ENCODE assay signal across 8 mouse cellular contexts in the genomic region with DNA sequence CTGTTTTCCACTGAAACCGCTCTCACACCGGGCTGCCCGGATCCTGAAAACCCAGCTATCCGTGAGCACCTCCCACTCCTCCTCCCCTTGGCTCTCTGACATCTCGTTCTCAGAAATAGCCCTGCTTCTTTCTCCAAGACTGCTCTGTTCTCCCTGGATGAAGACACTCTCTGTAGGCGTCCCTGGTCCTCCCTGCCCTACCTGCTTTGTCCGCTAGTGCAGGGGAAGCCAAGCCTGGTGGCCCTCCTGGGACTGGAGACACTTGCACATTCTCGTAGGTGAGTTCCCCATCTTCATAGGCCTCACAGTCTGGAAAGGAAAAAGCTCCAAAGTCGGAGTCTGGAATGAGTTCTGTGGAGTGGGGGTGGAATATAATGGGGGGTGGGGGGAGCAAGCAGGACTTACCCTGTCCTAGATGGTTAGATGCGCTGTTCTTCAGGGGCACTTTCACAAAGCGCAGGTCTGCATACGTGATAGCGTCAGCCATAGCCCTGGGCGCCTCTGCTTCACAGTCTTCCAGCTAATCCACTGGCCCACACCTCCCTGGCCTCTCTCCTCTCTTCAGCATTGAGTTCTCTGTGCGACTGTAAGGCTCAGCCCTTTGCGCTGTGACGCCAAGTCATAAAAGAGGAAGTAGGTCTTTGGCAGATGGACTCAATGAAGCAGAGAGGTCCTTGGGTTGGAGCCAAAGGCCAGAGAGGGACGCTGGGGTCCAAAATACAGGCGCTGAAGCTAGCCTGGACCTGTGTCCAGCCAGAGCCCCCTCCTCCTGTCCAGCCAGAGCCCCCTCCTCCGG. TPM values are rescaled to one million over a fixed set of nuclear protein-coding genes. Genes with fewer than 3 reads are reported as not detected.
DNase-seq lines count a peak whose midpoint lies in the region; ATAC-seq and TF ChIP-seq lines count a peak whose summit lies in the region.

Cd72 (minus strand) TSS at position 588 of the 796 bp plus-strand sequence.

- H3K27ac ChIP-seq in forebrain, postnatal 0 days (ENCODE audit: low read depth, low read length) = no peak within 1 kb of the TSS
- no peak within 1 kb of the TSS for H3K27ac ChIP-seq in neural tube, embryonic 14.5 days (ENCODE audit: low read depth, low read length)

- no peak for ATAC-seq in forebrain, postnatal 0 days
- ATAC-seq in neural tube, embryonic 14.5 days (ENCODE audit: low read depth) = no peak

- TF ChIP-seq CTCF in forebrain, postnatal 0 days (IDR thresholded peaks at IDR 0.05; ENCODE audit: low read depth) = no peak

- peak; percentile 93 for DNase-seq in A20 (ENCODE audit: low read depth, low spot score)
- peak; percentile 17 for DNase-seq in CD4-positive helper T cell, adult 2 months (ENCODE audit: low read depth, low spot score)
- DNase-seq in forebrain, postnatal 0 days = no peak
- peak; percentile 21 for DNase-seq in liver
- no peak for DNase-seq in urinary bladder, postnatal 25 days (ENCODE audit: low spot score)
- no peak for DNase-seq in gastrocnemius, adult 8-10 months (ENCODE audit: low spot score in 2 of 2)
- DNase-seq in layer of hippocampus, postnatal 36 days = no peak

- no peak within 1 kb of the TSS for H3K9ac ChIP-seq in forebrain, postnatal 0 days
- 0 out of 2 replicates have a peak within 1 kb of the TSS, but pooled peaks have one; percentile 21 for H3K9ac ChIP-seq in neural tube, embryonic 14.5 days (replicated peaks; ENCODE audit: low read depth, low read length)

- H3K36me3 ChIP-seq in forebrain, postnatal 0 days (ENCODE audit: insufficient read depth) = no peaks in the 10 kb centered on the region
- no peaks in the 10 kb centered on the region for H3K36me3 ChIP-seq in neural tube, embryonic 14.5 days (ENCODE audit: control insufficient read depth, insufficient read depth, low read length)

- 35% methylated on average over 20 of the region's 20 CpGs for WGBS in forebrain, postnatal 0 days
- WGBS in neural tube, embryonic 14.5 days = 29% methylated on average over 20 of the region's 20 CpGs

- peak within 1 kb of the TSS; percentile 2; the same call in 1 of the 2 replicates for H3K4me3 ChIP-seq in forebrain, postnatal 0 days (ENCODE audit: low read depth, low read length)
- no peak within 1 kb of the TSS for H3K4me3 ChIP-seq in neural tube, embryonic 14.5 days (ENCODE audit: low read depth, low read length)

- no peaks in the 10 kb centered on the region for H3K4me1 ChIP-seq in forebrain, postnatal 0 days (ENCODE audit: insufficient read depth)
- peaks cover 9% of the 10 kb centered on the region; the same call in 1 of the 2 replicates for H3K4me1 ChIP-seq in neural tube, embryonic 14.5 days (ENCODE audit: control insufficient read depth, insufficient read depth, low read length)

- H3K4me2 ChIP-seq in forebrain, postnatal 0 days (ENCODE audit: low read depth) = peak within 1 kb of the TSS; percentile 35
- peak within 1 kb of the TSS; percentile 33 for H3K4me2 ChIP-seq in neural tube, embryonic 14.5 days (ENCODE audit: low read depth, low read length)

- no peaks in the 10 kb centered on the region for H3K9me3 ChIP-seq in forebrain, postnatal 0 days (ENCODE audit: low read length)
- H3K9me3 ChIP-seq in neural tube, embryonic 14.5 days (ENCODE audit: control insufficient read depth, low read length) = no peaks in the 10 kb centered on the region

- peaks cover 9% of the 10 kb centered on the region for H3K27me3 ChIP-seq in forebrain, postnatal 0 days (ENCODE audit: insufficient read depth, low read length)
- H3K27me3 ChIP-seq in neural tube, embryonic 14.5 days (ENCODE audit: control insufficient read depth, insufficient read depth, low read length) = no peaks in the 10 kb centered on the region

RNA-seq across cellular contexts. Expression of gene Cd72, which starts in this region (rescaled TPM):
- total RNA-seq in forebrain, postnatal 0 days (2014; rRNA removed) = 0.19 TPM in 1 of 2 replicates, not detected in the other
- polyA plus RNA-seq in forebrain, postnatal 0 days (2015; fragmentation: Nextera tagmentation; extraction: Ambion mirVana) = 3.2 and 4.6 TPM in 2 replicates
- polyA plus RNA-seq in neural tube, embryonic 14.5 days (2014; fragmentation: Nextera tagmentation; extraction: Ambion mirVana) = 6.6 and 7.4 TPM in 2 replicates
- total RNA-seq in gastrocnemius, adult 8-10 months (2022) = not detected
- not detected for total RNA-seq in layer of hippocampus, postnatal 36 days (2021)

Comparison
In these comparisons a context has a peak if more than half of its experiments do, and no peak if none do; other contexts are left out.
1. DNase-seq: peak in A20 (single experiment), CD4-positive helper T cell, adult 2 months (single experiment) and liver (single experiment); none in forebrain, postnatal 0 days (single experiment), urinary bladder, postnatal 25 days (single experiment), gastrocnemius, adult 8-10 months (0 of 2) and layer of hippocampus, postnatal 36 days (0 of 2).